Mouse (Mus musculus) embryo, embryonic 9.5 days (tissue): Measurements from ENCODE around the gene Iqgap2.

ENCODE experiments used
- DNase-seq: peaks from one replicate; pipeline ENCODE4 v3.0.0-alpha.2; 2017; ENCODE audit errors: extremely low spot score

Gene Iqgap2

DNA sequence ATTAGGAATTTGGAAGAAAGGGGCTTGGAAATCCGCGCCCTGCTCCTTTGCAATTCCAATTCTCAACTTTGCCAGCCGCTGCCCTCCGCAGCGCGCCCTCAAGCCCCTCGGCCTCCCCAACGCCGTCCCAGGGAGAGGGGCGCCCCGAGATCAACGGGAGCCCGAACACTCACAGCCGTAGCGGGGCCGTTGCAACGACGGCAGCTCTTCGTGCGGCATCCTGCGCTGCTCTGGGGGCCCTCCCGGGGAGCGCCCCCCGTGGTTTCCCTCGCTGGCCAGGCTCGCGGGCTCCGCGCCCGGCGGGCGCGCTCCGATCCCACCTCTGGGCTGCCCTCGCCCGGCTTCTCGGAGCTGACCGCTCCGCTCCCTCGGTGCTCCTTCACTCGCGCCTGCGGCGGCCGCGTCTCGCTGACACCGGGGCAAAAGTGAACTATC, at the start of gene Iqgap2:
TSS of gene Iqgap2 (minus strand) at position 432 of the 435 bp plus-strand sequence.
- no peak for DNase-seq

DNA sequence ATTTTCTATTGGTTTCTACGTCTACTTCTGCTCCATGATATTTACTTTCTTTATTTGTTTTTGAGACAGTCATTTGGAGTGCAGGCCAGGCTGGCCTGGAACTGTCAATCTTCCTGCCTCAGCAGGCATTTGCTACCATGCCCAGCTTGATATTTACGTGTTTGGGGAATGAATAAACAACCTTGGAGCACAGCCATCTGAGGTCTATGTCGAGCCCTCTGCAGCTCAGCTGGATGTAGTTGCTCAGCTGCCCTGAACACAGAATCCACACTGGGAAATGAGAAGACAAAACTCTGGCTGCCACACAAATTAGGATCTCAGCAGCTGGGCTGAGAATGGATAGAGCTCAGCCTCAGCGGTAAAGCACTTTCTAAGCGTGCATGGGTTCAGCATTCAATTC, 49.1 kb upstream of the Iqgap2 start:
- no peak for DNase-seq

DNA sequence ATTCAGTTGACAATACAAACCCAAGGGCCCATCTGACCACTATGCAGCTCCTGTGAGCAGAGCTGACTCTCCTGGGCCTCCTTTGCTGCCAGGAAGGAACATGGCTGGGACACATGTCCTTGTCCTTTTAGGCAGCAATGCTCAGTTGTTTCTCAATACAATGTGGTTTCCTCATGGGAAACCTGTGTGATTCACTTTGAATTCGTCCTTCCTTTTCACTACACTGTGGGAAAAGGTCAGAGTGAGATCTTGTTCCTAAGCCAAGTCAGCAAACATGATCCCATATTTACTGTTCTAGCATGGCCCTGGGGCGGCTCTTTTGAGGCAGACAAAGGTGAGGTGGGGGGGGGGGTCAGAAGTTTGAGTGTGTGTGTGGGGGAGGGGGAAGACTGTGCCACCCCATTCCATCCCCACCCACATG, 32.5 kb upstream of the Iqgap2 start:
- DNase-seq, result no peak

DNA sequence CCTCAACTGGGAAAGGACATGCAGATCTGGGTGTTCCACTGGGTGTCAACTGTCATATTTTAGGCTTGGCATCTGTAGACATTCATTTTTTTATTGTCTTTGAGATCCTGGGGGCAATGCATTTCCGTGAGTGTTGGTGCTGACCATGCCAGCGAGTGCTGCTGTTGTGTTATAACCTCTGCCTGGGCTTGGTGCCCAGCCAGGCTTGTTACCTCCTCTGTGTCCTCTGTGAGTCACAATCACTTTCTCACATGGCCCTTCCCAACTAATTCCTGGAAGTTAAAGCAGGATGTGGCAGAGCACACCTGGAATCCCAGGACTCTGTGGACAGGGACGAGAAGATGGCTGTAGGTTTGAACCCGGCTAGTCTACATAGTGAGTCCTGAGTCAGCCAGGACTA, 30.9 kb upstream of the Iqgap2 start:
- DNase-seq, result no peak

DNA sequence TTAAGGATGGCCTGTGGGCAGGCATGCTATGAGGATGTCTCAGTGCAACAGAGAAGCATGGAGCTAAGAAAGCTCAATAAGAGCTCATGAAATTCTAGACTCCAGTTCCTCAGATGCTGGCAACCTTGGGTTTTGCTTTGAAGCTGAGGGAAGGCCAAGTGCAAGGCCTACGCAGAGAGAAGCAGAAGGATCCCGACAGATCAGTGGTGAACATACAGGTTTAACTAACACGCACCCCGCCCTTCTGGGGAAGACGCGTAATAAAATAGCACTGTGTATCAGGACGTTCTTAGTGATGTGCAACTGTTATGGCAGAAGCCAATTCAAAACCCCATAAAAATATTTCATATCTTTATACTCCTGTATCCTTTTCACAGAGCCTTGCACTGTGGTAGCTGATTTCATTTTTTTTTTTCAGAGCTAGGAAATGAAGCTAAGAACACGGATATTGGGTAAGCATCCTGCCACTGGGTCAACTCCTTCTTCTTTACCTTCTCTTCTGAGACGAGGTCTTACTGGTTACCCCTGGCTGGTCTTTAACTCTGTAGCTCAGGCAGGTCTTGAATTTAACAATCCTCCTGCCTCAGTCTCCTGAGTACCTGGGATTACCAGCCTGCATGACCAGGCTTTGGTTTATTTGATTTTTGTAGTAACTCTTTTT, 27.0 kb upstream of the Iqgap2 start:
- DNase-seq, result no peak

DNA sequence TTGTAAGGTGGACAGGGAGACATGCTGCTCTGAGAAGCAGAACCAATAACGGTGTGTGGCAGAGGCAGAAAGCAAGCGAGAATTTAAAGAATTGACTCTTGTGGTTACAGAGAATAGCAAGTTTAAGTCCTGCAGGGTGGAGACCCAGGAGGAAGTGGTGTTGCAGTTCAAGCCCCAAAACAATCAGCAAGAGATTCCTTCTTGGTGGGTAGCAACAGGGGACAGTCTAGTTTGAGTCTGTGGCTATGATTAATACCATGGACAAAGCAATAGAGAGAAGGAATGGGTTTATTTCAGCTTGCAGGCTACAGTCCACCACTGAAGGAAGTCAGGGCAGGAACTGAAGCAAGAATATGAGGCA, 21.3 kb upstream of the Iqgap2 start:
- no peak for DNase-seq

DNA sequence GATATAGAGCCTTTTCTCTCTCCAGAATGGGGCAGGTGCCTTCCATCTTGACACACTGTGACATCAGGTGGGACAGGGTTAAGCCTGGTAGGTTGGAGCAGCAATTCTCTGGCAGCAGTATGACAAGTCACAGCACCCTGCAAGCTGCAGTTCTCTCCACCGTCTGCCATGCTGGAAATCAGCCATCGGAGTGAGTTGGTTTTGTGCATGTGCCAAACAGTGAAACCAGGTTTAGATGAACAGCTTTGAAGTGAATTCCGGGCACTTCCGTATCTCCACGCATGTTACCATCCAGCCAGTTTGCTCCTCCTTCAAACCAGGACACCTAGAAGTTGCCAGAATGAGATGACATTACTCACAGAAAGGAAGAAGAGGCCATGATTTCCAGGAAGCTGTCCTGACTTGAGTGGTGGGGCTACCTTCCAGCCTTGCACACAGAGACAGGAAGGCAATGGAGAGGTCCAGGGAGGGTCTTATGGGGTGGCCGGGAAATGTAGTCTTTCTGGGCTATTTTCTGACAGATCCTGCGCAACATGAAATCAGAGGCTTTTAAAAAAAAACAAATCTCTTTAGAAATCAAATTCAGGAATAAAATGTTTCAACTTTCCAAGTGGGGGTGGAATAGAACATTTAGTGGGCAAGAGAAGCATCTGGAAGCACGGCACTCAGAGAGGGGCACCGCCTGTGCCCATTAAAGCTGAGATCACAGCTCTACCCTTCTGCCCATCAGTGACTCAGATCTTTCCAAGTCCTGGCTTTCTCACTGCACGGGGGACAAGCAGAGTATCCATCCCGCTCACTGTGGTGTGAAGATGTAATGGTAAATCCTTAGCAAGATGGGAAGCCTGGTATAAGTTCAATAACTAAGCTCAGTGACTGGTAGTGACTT, 20.7 kb upstream of the Iqgap2 start:
- no peak for DNase-seq

DNA sequence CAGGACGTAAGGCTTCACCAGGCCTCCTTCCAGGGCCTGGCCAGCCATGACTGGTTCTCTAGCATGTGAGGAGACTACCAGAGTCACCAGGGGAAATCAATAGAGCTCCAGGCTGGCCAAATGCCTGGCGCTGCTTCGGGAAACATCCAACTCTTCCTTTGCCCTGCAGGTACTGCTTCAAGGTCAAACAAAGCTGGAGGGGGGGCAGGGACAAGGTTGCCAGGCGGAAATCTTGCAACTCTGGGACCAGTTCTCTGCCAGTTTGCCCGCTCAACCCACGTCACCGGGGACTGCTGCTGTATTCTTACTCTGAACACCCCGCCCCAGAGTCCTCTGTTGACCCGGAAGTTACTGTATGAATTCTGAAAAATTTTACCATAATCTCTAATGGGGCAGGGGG, 18.5 kb upstream of the Iqgap2 start:
- DNase-seq, result no peak

DNA sequence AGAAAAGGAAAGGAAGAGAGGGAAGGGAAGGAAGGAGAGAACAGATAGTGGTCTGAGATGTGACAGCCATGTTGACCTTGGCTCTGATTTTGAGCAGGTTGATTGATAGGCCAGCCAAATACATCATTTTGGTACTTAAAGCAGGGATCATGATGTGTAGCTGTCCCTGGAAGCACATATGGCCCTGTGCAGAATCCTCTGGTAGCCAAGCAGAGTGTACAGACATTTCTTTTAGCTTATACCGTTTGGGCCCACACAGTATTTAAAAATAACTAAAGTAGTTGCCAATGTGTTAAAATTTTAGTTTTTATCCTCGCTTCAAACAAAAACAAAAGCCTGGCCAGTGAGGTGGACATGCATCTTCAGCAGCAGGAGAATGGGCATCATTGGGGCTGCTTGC, 17.5 kb upstream of the Iqgap2 start:
- DNase-seq, result no peak

DNA sequence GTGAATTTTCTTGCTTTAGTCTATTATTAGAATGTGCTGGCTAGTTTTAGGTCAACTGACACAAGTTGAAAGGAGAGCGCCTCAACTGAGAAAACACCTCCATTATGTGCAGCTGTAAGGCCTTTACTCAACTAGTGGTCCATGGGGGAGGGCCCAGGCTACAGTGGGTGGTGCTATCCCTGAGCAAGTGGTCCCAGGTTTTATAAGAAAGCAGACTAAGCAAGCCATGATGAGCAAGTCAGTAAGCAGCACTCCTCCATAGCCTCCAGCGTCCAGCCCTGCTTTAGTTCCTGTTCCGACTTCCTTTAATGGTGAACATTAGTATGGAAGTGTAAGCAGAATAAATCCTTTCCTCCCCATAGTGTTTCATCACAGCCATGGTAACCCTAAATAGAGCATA, 11.0 kb upstream of the Iqgap2 start:
- DNase-seq, result no peak

DNA sequence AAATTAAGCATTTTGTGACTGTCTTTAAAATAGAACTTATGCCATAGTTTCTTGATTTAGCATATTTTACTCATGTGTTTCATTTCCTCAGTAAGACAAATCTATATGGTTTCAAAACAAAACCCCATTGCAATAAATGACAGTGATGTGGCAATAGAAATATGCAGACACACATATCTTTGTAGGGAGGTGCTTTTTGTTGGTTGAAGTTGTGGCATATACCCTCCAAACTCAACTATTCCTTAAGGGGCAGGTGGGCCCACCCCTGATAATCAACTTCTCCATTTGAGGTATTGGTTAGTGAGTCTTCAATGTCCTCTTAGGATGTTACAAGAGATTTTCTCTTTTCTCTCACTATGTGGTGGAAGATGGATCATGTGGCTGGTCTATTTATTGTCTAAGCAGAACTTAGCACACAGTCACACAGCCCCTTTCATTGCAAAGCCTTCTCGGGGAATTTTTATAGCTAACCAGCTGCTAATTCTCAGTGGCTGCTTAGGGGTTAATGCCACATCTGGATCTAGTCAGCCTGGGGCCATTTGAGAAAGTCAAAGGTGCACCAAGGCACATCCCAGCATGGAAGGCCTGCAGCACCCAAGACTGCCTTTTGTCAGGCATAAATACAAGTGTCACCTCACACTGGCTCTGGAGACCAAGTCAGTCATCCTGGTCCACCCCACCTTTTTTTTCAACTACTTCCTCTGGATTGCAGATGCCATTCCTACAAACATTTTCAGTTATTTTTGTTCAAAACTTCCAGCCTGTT, 8.3 kb upstream of the Iqgap2 start:
- no peak for DNase-seq

DNA sequence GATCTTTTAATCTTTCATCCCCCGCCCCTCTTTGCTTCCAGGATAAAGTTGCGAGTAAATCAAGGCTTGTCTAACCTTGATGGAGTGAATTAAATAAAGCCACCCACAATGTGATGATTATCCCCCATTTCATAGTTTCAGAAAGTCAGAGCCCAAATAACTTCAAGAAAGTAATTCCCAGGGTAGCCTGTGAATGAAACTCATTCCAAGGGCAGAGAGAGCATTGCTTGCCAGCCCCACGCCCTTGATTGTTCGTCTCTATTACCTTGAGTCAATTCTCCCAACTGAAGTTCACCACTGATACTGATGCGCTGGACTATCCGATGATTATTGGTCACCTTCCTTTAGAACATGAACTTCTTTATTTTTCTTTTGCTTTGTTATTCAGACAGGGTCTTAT, 4.8 kb upstream of the Iqgap2 start:
- no peak for DNase-seq

DNA sequence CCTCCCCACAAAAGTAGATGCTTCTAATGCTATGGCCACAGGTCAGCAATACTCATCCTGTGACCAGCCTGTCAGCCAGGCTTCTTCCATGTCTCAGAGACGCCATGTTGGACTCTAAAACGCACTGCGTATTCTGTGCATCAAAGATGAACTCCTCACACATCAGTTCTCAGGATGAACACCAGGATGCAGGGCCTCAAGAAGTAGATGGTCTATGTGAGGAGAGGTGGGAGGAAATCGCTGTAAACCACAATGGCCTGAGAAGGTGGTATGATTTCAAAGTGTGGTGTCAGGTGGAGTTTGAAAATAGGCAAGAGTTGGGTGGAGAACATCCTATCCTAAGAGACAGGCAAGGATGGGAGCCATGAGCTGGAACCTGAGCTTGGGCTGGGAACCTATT, 1.4 kb upstream of the Iqgap2 start:
- no peak for DNase-seq

DNA sequence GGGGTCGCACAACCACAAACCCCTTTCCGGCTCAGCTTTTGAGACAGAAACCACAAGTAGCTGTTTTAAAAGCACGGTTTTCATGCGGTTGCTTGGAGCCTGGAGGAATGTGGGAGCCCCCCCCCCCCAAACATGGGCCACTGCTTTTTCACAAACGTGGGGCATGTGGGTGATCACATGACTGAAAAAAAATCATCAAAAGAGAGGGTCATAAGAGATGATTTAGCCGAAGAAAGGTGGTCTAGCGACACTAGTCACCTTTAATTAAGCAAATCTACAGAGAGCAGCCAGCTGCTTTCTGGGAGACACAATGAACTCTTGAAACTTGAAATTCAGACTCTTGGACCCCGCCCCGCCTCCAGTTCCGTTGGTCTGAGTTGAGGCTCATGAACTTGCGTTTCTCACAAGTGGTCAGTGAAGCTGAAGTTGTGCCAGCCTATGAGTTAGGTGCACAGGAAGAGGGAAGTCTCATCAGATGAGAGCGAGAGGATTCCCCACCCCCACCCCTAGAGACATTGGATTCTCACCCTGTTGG, 956 bp upstream of the Iqgap2 start:
- DNase-seq, result peak; percentile 19

DNA sequence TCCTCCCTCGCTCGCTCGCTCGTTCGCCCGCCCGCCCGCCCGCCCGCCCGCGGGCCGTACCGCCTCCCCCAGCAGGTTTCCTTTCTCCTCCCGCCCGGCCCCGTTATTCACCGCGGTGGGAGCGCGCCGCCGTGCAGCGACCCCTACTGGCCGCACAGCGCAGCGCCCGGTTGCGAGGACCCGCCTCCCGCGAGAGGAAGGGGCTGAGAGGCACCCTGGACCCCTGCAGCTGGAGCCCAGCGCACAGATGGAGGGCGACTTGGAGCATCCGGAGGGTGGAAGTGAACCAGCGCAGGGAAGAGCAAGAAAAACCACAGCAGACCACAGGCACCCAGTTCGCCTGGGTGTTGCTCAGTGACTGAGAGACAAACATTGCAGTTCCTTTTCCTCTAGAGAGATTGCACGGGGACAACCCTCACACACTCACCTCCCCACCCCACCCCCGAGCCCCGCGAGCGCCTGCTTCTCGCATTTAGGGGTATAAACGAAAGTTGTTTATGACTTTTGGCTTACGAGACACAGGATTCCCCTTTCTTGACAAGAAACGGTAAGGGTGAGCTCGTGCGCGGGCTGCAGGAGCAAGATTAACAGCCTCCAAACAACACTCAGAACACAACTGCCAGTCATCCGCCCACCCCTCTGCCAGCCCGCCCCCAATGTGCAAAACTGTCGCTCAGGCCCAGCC, 346 bp upstream of the Iqgap2 start:
- peak; percentile 95 for DNase-seq

DNA sequence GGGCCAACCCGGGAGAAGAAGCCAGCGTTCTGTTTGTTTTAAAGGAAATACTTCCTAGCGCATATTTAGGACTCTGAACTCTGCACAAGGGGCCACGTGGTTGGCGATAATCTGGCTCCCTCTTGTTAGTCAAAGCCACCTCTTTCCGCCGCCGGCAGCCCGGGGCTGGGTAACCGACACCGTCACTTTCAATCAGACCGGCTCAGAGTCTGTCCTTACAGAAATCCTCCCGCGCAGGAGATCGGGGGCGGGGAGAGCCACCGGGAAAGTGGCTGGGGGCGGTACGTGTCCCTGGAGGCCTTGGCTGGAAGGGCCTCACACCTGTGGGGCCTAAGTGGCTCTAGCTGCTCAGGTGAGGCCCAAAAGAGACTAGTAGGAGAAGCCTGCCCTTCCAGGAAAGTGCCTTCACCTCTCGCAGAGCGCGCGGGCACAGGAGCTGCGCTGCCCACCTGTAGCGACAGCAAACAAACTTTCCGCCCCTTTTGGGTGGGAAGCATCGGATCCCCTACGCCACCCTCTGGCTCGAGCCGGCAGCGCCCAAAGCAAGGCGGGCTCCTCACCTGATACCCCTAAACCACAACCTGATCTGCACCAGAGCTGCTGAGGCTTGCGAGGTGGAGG, 761 bp downstream of the Iqgap2 start:
- DNase-seq, result peak; percentile 81

DNA sequence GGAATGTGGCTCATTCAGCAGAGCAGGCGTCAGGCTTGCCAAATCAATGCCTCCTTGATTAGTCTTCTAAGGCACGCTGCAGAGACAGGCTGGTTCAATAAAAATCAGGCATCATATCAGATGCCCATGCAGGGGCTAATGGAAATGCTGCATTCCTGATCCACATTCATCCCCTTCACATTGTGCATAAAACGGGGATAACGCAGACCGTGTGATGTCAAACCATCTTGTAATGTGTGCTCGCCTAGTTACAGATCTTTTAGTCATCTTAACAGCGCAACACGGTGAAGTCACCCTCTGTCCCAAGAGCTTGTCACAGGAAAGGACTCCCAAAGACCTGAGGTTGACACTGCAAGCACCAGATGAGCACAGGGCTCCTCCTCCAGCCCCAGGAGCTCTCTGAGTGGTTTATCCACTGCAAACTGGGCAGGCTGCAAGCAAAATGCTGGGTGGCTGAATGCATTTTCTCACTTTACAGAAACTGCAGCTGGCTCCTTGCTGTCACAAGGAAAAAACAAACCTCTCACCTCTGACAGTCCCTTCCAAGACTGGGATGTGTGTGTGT, 1.7 kb downstream of the Iqgap2 start:
- DNase-seq, result peak; percentile 18

DNA sequence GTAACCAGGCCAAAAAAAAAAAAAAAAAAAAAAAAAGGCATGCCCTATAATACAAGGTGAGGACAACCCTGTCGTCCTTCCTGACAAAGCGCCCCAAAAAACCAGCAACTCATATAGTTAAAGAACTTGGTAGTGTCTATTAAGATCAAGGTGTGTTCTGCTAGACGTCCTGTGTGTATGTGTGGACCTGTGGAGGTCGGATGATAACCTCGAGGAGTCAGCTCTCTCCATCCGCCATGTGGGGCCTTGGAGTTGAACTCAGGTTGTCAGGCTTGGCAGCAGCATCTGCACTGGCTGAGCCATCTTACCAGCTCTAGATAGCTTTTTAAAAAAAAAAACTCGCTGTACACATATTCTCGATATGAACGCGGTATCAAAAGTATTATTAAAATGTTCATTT, 2.4 kb downstream of the Iqgap2 start:
- no peak for DNase-seq

DNA sequence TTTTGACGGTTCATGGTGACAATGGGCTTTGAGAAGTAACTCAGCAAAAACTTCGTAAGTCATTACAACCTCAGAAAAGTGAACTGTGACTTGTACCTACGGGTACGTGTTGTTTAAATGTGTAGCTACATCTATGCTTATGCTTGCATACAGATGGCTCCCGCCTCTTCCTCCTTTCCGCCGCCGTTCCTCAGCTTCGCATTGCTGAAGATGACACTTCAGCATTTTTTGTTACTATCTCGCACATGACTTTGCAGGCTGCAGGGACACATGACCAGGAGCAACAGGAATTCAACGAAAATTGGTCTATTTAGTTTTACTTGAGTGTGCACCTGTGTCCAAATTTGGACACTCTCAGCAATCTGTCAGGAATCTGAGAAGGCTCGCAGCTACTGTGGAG, 3.1 kb downstream of the Iqgap2 start:
- DNase-seq, result no peak

DNA sequence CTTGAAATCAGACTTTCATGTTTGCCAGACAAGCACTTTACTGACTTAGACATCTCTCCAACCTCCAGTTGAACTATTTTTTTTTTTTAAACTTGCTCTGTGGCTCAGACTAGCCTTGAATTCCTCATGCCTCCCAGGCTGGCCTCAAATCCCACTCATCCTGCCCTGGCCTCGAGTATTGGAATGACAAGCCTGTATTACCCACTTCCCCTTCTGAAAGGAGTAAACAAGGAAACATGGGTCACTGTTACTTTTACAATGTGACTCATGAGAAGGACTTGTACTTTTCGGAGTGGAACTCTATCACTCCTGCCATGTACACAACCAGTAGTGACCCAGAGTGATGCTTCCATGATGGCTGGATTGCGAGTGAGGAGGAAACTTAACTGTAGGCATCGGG, 3.6 kb downstream of the Iqgap2 start:
- no peak for DNase-seq

DNA sequence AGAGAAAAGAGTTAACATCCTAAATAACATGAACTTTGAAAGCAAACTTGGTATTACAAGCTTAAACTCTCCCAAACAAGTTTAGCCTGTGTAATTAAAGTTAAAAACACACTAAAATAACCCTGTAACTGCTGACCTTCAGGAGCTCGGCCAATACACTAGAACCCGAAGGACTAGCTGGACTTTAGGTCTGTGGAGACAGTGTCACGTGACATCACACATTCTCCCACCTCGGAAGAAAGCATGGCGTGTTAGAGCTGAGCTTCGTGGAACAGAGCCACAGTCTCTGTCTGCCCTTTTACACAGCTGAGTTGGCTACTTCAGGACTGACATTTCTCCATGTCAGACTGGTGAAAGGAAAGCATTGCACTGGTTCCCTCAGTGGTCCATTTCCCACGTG, 4.3 kb downstream of the Iqgap2 start:
- no peak for DNase-seq
